Mouse (Mus musculus): ENCODE data around the gene Ptgr2. TPM values are rescaled to one million over a fixed set of nuclear protein-coding genes. Genes with fewer than 3 reads are reported as not detected.
A peak's percentile ranks its signal among the peaks of the same experiment; 100 is the strongest.
"Not testable (repeated sequence)": the region's sequence is repeated elsewhere in the genome, so short reads cannot be mapped to it uniquely, and the experiment has no call there.

Gene Ptgr2
- polyA plus RNA-seq, 1 experiment from 2014 or later, result 39.1 TPM

GRCm38 (mm10) chr12:84304101-84304500 lies 19.1 kb downstream of the Ptgr2 start:
- in situ Hi-C loops (cut with MboI; ENCODE audit: low pct_unique_long_range_greater_than_20kb), result no loop called here
- DNase-seq (ENCODE audit: low read depth, low spot score) (no peak), ATAC-seq (no peak)
- POLR2A ChIA-PET, result no interaction called here
- CTCF ChIA-PET, result no interaction called here
- no peak for TF ChIP-seq CTCF (IDR thresholded peaks at IDR 0.05)
- H3K27me3 ChIP-seq, result no peaks in the 10 kb centered on the region

- ChIA-PET POLR2A (no interaction called here), CTCF (no interaction called here)
- TF ChIP-seq CTCF (IDR thresholded peaks at IDR 0.05), result no peak
- ATAC-seq (no peak), DNase-seq (ENCODE audit: low read depth, low spot score) (no peak)
- in situ Hi-C loops (cut with MboI; ENCODE audit: low pct_unique_long_range_greater_than_20kb), result no loop called here
- no peaks in the 10 kb centered on the region for H3K27me3 ChIP-seq
These were observed 19.5 kb downstream of the Ptgr2 start for GRCm38 (mm10) chr12:84304554-84304953.

GRCm38 (mm10) chr12:84311306-84311705 lies 26.3 kb downstream of the Ptgr2 start:
- H3K27me3 ChIP-seq, result no peaks in the 10 kb centered on the region
- ChIA-PET CTCF (no interaction called here), POLR2A (interaction anchor here (0.6 kb wide), 2 partner anchors 13 to 676 kb away, joined by 3 to 4 read pairs; no protein-coding TSS in a partner anchor)
- DNase-seq (ENCODE audit: low read depth, low spot score), result no peak
- no peak for ATAC-seq
- TF ChIP-seq CTCF (IDR thresholded peaks at IDR 0.05), result no peak
- in situ Hi-C loops (cut with MboI; ENCODE audit: low pct_unique_long_range_greater_than_20kb), result no loop called here

- no peaks in the 10 kb centered on the region for H3K27me3 ChIP-seq
- ChIA-PET CTCF (no interaction called here), POLR2A (no interaction called here)
- no peak for ATAC-seq
- no peak for TF ChIP-seq CTCF (IDR thresholded peaks at IDR 0.05)
- no peak for DNase-seq (ENCODE audit: low read depth, low spot score)
- in situ Hi-C loops (cut with MboI; ENCODE audit: low pct_unique_long_range_greater_than_20kb), result no loop called here
These were observed 31.0 kb downstream of the Ptgr2 start for GRCm38 (mm10) chr12:84316006-84316405.

- no peak for TF ChIP-seq CTCF (IDR thresholded peaks at IDR 0.05)
- ChIA-PET CTCF (no interaction called here), POLR2A (interaction anchor here (0.6 to 1.4 kb wide), 2 partner anchors 55 to 75 kb away, joined by 4 read pairs; no protein-coding TSS in a partner anchor)
- no peaks in the 10 kb centered on the region for H3K27me3 ChIP-seq
- in situ Hi-C loops (cut with MboI; ENCODE audit: low pct_unique_long_range_greater_than_20kb), result no loop called here
- DNase-seq (ENCODE audit: low read depth, low spot score), result peak; percentile 64
- ATAC-seq, result peak; percentile 84
These were observed 31.9 kb downstream of the Ptgr2 start, which contains the start of gene Zfp410 for GRCm38 (mm10) chr12:84316721-84317621. Gene Zfp410, plus strand, starts transcription at chr12:84316852.

- H3K27me3 ChIP-seq, result no peaks in the 10 kb centered on the region
- DNase-seq (ENCODE audit: low read depth, low spot score) (no peak), ATAC-seq (peak; percentile 39)
- POLR2A ChIA-PET, result interaction anchor here (0.5 kb wide), 1 partner anchor 88 kb away, joined by 4 read pairs; no protein-coding TSS in a partner anchor
- in situ Hi-C loops (cut with MboI; ENCODE audit: low pct_unique_long_range_greater_than_20kb), result no loop called here
- TF ChIP-seq CTCF (IDR thresholded peaks at IDR 0.05), result no peak
- CTCF ChIA-PET, result no interaction called here
These were observed 42.1 kb downstream of the Ptgr2 start for GRCm38 (mm10) chr12:84327111-84327512.

- in situ Hi-C loops (cut with MboI; ENCODE audit: low pct_unique_long_range_greater_than_20kb), result no loop called here
- DNase-seq (ENCODE audit: low read depth, low spot score) (no peak), ATAC-seq (no peak)
- ChIA-PET CTCF (no interaction called here), POLR2A (no interaction called here)
- TF ChIP-seq CTCF (IDR thresholded peaks at IDR 0.05), result no peak
- no peaks in the 10 kb centered on the region for H3K27me3 ChIP-seq
These were observed 52.1 kb downstream of the Ptgr2 start for GRCm38 (mm10) chr12:84336963-84337625.

- no peaks in the 10 kb centered on the region for H3K27me3 ChIP-seq
- in situ Hi-C loops (cut with MboI; ENCODE audit: low pct_unique_long_range_greater_than_20kb), result loop anchor here (5.0 kb wide), 1 partner anchor 105 kb away; the partner anchor contains the start of genes Aldh6a1 and Lin52
- TF ChIP-seq CTCF (IDR thresholded peaks at IDR 0.05), result no peak
- ChIA-PET CTCF (no interaction called here), POLR2A (no interaction called here)
- ATAC-seq (no peak), DNase-seq (ENCODE audit: low read depth, low spot score) (no peak)
These were observed 62.2 kb downstream of the Ptgr2 start for GRCm38 (mm10) chr12:84347192-84347591.

- H3K27me3 ChIP-seq; in situ Hi-C loops (cut with MboI; ENCODE audit: low pct_unique_long_range_greater_than_20kb); ATAC-seq; CTCF ChIA-PET; DNase-seq (ENCODE audit: low read depth, low spot score); POLR2A ChIA-PET: not testable (repeated sequence)
These were observed 73.7 kb downstream of the Ptgr2 start for GRCm38 (mm10) chr12:84358699-84359098.

GRCm38 (mm10) chr12:84361555-84362489 lies 76.8 kb downstream of the Ptgr2 start, which contains the start of the genes Coq6 and Fam161b:
Gene Coq6, plus strand, starts transcription at chr12:84361657.
Gene Fam161b, minus strand, starts transcription at chr12:84361833.
- peak; percentile 95 for ATAC-seq
- ChIA-PET POLR2A (no interaction called here), CTCF (no interaction called here)
- in situ Hi-C loops (cut with MboI; ENCODE audit: low pct_unique_long_range_greater_than_20kb), result loop anchor here (5.0 kb wide), 1 partner anchor 45 kb away; the partner anchor contains the start of genes Bbof1 and Entpd5
- DNase-seq (ENCODE audit: low read depth, low spot score), result peak; percentile 89
- H3K27me3 ChIP-seq, result no peaks in the 10 kb centered on the region
- TF ChIP-seq CTCF (IDR thresholded peaks at IDR 0.05), result no peak
